Mouse (Mus musculus) forebrain, embryonic 14.5 days (tissue): ENCODE data around the gene P4hb. TPM values are rescaled to one million over a fixed set of nuclear protein-coding genes. Genes with fewer than 3 reads are reported as not detected.

Experiments used
- ATAC-seq: fragments of 200-750 bp; cut with Nextera tagmentation; 2 replicates; pipeline ENCODE4 v1.8.0; 2017; ENCODE audit warnings: mild to moderate bottlenecking, moderate library complexity
- DNase-seq: peaks from one replicate; pipeline ENCODE4 v3.0.0-alpha.2; 2015; ENCODE audit warnings: low spot score
- H3K27ac ChIP-seq: fragments of 300-500 bp; sonication (generic); 2 replicates; pipeline ENCODE4 v1.5.1; 2014; ENCODE audit warnings: low read depth, mild to moderate bottlenecking, control low read depth, low read length, moderate library complexity
- H3K27me3 ChIP-seq: fragments of 300-500 bp; sonication (generic); replicated peaks from 2 replicates; pipeline ENCODE4 v1.6.1; 2014; ENCODE audit warnings: low read length, control low read depth, mixed read lengths; ENCODE audit not compliant: control insufficient read depth, insufficient read depth
- H3K36me3 ChIP-seq: fragments of 300-500 bp; sonication (generic); 2 replicates; pipeline ENCODE4 v1.6.1; 2014; ENCODE audit warnings: low read length, control low read depth; ENCODE audit not compliant: control insufficient read depth, insufficient read depth
- H3K4me1 ChIP-seq: fragments of 300-500 bp; sonication (generic); 2 replicates; pipeline ENCODE4 v1.6.1; 2014; ENCODE audit warnings: antibody characterized with exemption, low read length, control low read depth; ENCODE audit not compliant: control insufficient read depth, insufficient read depth
- H3K4me2 ChIP-seq: fragments of 300-500 bp; sonication (generic); 2 replicates; pipeline ENCODE4 v1.6.1; 2014; ENCODE audit warnings: mild to moderate bottlenecking, control low read depth, low read length
- H3K4me3 ChIP-seq: fragments of 300-500 bp; sonication (generic); 2 replicates; pipeline ENCODE4 v1.5.1; 2014; ENCODE audit warnings: low read depth, low read length, control low read depth
- H3K9ac ChIP-seq: fragments of 300-500 bp; sonication (generic); 2 replicates; pipeline ENCODE4 v1.6.1; 2014; ENCODE audit warnings: mild to moderate bottlenecking, low read length, control low read depth, moderate library complexity
- H3K9me3 ChIP-seq: fragments of 300-500 bp; sonication (generic); replicated peaks from 2 replicates; pipeline ENCODE4 v1.6.1; 2016; ENCODE audit warnings: low read length, control low read depth, mixed read lengths; ENCODE audit not compliant: control insufficient read depth
- WGBS: fragments of 180-500 bp; shearing (Covaris S2); extraction: QIAGEN DNeasy Blood & Tissue Kit; methylation state at CpG from one replicate; pipeline ENCODE4 v1.1.7; 2014; 5-methylcytosine and 5-hydroxymethylcytosine counted together
- polyA plus RNA-seq: library from polyadenylated mRNA; unstranded; fragments of >200 nt; fragmentation: Nextera tagmentation; extraction: Ambion mirVana; gene quantifications from 2 replicates; pipeline ENCODE4 v1.2.1, GENCODE M21; 2014

P4hb gene
- polyA plus RNA-seq = 325 and 332 TPM in 2 replicates

DNA sequence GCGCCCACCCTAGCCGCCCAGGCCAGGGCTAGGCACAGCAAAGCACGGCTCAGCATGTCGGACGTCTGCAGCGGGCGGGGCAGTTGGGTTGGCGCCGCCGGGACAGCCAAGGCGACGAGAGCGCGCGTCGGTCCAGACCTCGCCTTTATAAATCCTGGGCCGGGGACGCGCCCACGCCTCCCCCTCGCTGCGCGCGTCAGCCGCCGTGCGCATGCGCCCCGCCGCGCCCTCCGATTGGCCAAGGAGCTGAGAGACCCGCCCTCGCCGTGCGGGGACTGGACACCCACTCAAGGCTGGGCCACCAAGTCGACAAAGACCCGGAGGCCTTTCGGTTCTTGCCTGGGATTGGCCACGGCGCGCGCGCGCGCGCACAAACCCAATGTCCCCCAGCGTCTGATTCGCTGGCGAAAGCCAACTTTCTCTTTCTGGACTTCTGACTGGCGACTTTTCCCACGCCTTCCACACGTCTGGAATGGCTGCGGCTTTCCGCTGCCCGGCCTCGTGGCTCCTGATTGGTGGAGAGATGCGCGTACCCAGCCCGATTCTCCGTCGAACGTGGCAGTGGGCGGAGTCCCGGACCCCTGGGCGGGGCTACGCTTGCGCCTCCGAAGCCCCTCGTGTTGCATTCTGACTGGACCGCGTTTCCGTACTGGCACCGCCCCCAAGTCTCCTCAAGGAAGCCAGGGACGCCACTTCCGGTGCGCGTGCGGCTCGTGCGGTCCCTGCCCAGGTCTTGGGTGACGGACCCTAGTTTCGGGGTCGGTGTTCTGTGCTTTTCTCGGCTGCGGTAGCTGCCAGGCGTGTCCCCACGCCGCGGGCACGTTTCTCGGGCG lies at the start of gene P4hb:
TSS of gene P4hb (minus strand) at position 502 of the 833 bp plus-strand sequence.
- Histone ChIP-seq H3K27ac (peak within 1 kb of the TSS; percentile 85), H3K36me3 (peaks cover 39% of the 10 kb centered on the region), H3K9me3 (no peaks in the 10 kb centered on the region), H3K9ac (peak within 1 kb of the TSS; percentile 91), H3K4me1 (peaks cover 7% of the 10 kb centered on the region), H3K27me3 (no peaks in the 10 kb centered on the region), H3K4me3 (peak within 1 kb of the TSS; percentile 93), H3K4me2 (peak within 1 kb of the TSS; percentile 84)
- DNase-seq = peak; percentile 99
- WGBS = under 1% methylated on average over 92 of the region's 94 CpGs
- peak; percentile 96 for ATAC-seq

DNA sequence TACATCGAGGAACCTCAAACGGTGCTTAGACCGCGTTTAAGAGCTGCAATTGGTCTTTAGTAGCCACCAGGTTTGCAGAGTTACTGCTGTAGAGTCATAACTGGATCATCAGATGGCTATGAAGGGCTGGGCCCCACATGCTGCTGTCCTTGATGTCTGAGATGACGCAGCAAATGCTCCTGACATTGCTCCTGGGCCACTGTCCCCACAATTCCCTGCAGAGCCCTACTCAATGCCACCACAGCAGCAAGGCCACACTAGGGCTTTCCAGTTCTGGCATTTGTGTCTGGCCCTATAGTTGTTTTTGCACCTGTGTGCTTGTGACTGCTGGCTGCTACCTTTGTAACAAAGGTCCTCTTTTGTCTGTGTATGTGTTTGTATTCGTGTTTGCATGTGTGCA lies 49.8 kb upstream of the P4hb start:
- WGBS = 91% methylated on average over 6 of the region's 6 CpGs
- H3K27ac ChIP-seq = no peak overlapping the region
- H3K4me3 ChIP-seq = no peak overlapping the region

DNA sequence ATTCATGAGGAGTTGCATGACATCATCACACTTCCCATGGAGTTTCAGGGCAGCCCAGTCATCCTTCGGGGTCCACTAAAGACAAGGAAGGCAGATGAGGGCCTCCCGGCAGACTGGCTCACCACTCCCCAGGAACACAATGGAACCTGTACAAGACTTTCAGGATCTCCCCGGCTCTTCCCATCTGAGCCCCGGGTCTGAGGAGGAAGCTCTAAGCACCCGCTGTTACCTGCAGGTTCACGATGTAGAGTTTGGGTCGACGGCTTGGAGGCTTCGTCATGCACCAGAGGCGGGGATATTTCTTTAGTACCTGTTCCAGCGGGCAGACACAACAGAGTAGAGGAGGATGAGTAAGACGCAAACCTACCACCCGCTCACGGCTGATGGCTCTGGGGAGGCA lies 47.1 kb upstream of the P4hb start:
- Histone ChIP-seq H3K36me3 (peaks cover 53% of the 10 kb centered on the region), H3K9ac (no peak overlapping the region), H3K4me3 (no peak overlapping the region), H3K27me3 (no peaks in the 10 kb centered on the region), H3K4me1 (peaks cover 15% of the 10 kb centered on the region), H3K4me2 (no peak overlapping the region), H3K27ac (no peak overlapping the region), H3K9me3 (no peaks in the 10 kb centered on the region)
- no peak for ATAC-seq
- WGBS = 93% methylated on average over 14 of the region's 14 CpGs
- no peak for DNase-seq

More for the DNA sequence above, 49.8 kb upstream of the P4hb start:
- H3K4me2 ChIP-seq = no peak overlapping the region
- no peak for DNase-seq
- no peak for ATAC-seq
- H3K9ac ChIP-seq = no peak overlapping the region
- H3K27me3 ChIP-seq = no peaks in the 10 kb centered on the region
- H3K9me3 ChIP-seq = no peaks in the 10 kb centered on the region
- peaks cover 9% of the 10 kb centered on the region for H3K4me1 ChIP-seq
- H3K36me3 ChIP-seq = peaks cover 64% of the 10 kb centered on the region

DNA sequence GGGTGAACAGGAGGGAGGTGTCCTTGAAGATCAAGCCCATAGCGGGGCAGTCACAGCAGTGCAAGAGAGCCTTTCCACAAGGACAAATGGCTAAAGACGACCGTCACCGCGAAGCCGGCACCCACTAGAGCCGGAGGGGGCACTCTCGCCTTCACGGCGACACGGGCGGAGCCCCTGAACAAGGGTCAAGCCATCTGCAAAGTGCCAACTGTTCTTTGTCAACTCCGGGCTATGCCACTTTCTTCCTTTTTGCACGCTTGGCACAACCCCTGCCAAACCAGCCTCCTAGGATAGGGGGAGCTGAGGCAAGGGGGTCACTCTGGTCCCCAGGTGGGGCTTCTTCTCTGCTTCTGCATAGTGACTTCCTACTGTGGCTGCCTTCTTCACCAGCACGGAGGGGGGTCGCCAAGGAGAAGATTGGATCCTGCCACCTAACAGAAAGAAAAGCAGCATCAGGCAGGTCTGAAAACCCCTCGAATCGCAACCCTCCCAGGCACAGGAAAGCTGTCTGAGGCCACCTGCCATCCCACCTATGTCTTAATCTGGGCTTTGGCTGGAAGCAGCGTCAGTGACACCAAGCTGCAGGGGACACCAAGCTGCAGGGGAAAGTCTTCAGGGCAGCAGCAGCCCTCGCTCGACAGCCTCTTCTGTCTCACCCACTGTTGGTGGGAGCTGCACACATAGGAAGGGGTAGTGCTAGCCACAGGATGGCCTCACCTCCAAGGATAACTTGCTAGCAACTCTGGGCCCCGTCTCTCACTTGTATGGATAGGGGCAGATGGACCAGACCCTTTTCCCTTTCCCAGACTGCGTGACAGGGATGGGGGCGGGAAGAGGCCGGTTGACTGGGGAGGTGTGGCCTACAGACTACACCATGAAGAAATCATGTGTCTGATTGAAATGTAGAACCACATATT lies 45.8 kb upstream of the P4hb start:
- WGBS = 93% methylated on average over 25 of the region's 25 CpGs
- Histone ChIP-seq H3K27me3 (no peaks in the 10 kb centered on the region), H3K36me3 (peaks cover 58% of the 10 kb centered on the region), H3K4me3 (no peak overlapping the region), H3K4me2 (no peak overlapping the region), H3K9ac (no peak overlapping the region), H3K27ac (no peak overlapping the region), H3K9me3 (no peaks in the 10 kb centered on the region), H3K4me1 (peaks cover 9% of the 10 kb centered on the region)
- DNase-seq (no peak), ATAC-seq (no peak)

- peak within 1 kb of the TSS; percentile 82 for H3K4me2 ChIP-seq
- peak within 1 kb of the TSS; percentile 84 for H3K4me3 ChIP-seq
- peak; percentile 97 for ATAC-seq
- no peaks in the 10 kb centered on the region for H3K27me3 ChIP-seq
- peaks cover 61% of the 10 kb centered on the region for H3K36me3 ChIP-seq
- H3K9me3 ChIP-seq = no peaks in the 10 kb centered on the region
- peak within 1 kb of the TSS; percentile 90 for H3K9ac ChIP-seq
- H3K27ac ChIP-seq = peak within 1 kb of the TSS; percentile 60; the same call in 1 of the 2 replicates
- 1% methylated on average over 56 of the region's 56 CpGs for WGBS
- peak; percentile 94 for DNase-seq
- peaks cover 8% of the 10 kb centered on the region for H3K4me1 ChIP-seq
Observed at GRCm38 (mm10) chr11:120617519-120618112, 44.6 kb upstream of the P4hb start, which contains the start of gene Pcyt2. Gene Pcyt2, minus strand, starts transcription at chr11:120617936.

GRCm38 (mm10) chr11:120616617-120617294 lies 43.7 kb upstream of the P4hb start:
- H3K4me2 ChIP-seq = peak overlapping the region; percentile 82
- H3K9me3 ChIP-seq = no peaks in the 10 kb centered on the region
- H3K27ac ChIP-seq = 0 out of 2 replicates have a peak overlapping the region, but pooled peaks have one; percentile 60
- H3K9ac ChIP-seq = peak overlapping the region; percentile 90
- WGBS = 53% methylated on average over 4 of the region's 4 CpGs
- ATAC-seq (no peak), DNase-seq (no peak)
- H3K4me3 ChIP-seq = peak overlapping the region; percentile 84
- no peaks in the 10 kb centered on the region for H3K27me3 ChIP-seq
- peaks cover 8% of the 10 kb centered on the region for H3K4me1 ChIP-seq
- H3K36me3 ChIP-seq = peaks cover 62% of the 10 kb centered on the region

DNA sequence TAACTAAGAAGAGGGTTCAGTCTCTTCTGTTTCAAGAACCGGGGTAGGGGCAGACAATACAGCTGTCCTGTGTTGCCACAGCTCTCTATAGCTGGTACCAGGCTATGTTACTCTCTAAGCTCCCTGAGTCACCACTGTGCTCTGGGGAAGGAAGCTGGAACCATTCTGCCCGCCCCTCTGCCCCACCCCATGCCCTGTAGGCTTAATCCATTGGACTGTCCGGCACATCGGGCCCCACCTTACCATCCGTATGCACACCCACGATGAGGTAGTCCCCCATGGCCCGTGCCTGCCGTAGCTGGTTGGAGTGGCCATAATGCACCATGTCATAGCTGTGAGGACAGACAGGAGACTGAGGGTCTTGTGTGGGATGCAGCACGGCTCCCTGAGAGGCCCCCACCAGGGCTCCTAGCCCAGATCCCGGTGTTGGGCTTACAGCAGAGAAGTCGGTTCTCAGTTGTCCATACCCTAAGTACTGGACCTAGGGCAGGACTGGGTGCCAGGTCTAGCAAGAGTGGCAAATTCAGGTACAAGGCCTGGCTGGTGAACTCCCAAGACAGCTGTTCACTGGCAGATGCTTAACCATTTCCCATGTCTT lies 42.7 kb upstream of the P4hb start:
- Histone ChIP-seq H3K36me3 (peaks cover 62% of the 10 kb centered on the region), H3K4me3 (no peak overlapping the region), H3K27ac (no peak overlapping the region), H3K9me3 (no peaks in the 10 kb centered on the region), H3K4me2 (no peak overlapping the region), H3K9ac (peak overlapping the region; percentile 7; the same call in 1 of the 2 replicates), H3K4me1 (peaks cover 8% of the 10 kb centered on the region), H3K27me3 (no peaks in the 10 kb centered on the region)
- 93% methylated on average over 11 of the region's 11 CpGs for WGBS
- ATAC-seq (no peak), DNase-seq (no peak)

GRCm38 (mm10) chr11:120615167-120615566 lies 42.1 kb upstream of the P4hb start:
- H3K9me3 ChIP-seq = no peaks in the 10 kb centered on the region
- no peak overlapping the region for H3K4me3 ChIP-seq
- peaks cover 62% of the 10 kb centered on the region for H3K36me3 ChIP-seq
- H3K27me3 ChIP-seq = no peaks in the 10 kb centered on the region
- WGBS = 99% methylated on average over 6 of the region's 6 CpGs
- no peak overlapping the region for H3K9ac ChIP-seq
- peaks cover 8% of the 10 kb centered on the region for H3K4me1 ChIP-seq
- DNase-seq (no peak), ATAC-seq (no peak)
- no peak overlapping the region for H3K27ac ChIP-seq
- H3K4me2 ChIP-seq = no peak overlapping the region
